Mouse (Mus musculus) gonadal fat pad, adult 2 months (tissue): Measurements from ENCODE around the gene Tspan33. TPM values are rescaled to one million over a fixed set of nuclear protein-coding genes. Genes with fewer than 3 reads are reported as not detected.

Experiments used
- DNase-seq: peaks from one replicate; pipeline ENCODE4 v3.0.0-alpha.2; 2012; ENCODE audit warnings: low read depth
- polyA plus RNA-seq: library from polyadenylated mRNA; depleted of rRNA; stranded (reverse); fragments of >200 nt; gene quantifications from 2 replicates; pipeline ENCODE4 v1.2.3, GENCODE M21; 2012

The Tspan33 gene
- polyA plus RNA-seq, 1 experiment: 3.5 TPM

GRCm38 (mm10) chr6:29697548-29697947 is 3.5 kb downstream of the Tspan33 start:
- no peak for DNase-seq

- DNase-seq: no peak
Measured at GRCm38 (mm10) chr6:29699085-29699745, 5.2 kb downstream of the Tspan33 start.

DNA sequence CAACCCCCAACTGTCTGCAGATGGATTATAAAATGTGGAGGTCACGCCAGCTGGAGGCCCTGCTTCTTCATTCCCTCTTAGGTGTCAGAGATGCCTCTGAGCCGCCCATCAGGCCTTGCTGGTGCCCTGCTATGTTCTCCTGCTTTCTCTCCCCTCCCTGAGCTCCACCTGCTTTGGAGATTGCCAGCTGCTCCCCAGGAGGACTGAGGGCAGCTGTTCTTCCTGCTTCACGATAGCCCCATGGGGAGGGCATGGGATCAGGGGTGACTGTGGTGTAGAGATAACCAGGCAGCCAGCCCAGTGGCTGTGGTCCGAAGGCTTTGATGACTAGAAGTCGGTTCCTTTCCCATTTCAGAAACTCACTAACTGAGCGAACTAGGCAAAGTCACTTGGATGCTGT is 7.0 kb downstream of the Tspan33 start:
- no peak for DNase-seq

DNA sequence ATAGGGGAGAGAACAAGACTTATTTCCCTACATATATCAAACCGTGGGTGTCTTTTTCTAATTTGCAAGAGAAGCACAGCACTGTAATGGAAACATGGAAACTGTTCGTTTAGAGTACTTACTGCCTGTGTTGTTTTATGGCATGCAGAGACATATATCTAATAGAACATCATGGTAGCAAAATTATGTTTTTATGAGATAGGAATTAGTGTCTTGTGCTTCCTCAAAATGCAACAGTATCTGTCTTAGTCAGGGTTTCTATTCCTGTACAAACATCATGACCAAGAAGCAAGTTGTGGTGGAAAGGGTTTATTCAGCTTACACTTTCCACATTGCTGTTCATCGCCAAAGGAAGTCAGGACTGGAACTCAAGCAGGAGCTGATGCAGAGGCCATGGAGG is 8.1 kb downstream of the Tspan33 start:
- DNase-seq: no peak

GRCm38 (mm10) chr6:29704143-29704542 is 10.1 kb downstream of the Tspan33 start:
- DNase-seq: no peak

DNA sequence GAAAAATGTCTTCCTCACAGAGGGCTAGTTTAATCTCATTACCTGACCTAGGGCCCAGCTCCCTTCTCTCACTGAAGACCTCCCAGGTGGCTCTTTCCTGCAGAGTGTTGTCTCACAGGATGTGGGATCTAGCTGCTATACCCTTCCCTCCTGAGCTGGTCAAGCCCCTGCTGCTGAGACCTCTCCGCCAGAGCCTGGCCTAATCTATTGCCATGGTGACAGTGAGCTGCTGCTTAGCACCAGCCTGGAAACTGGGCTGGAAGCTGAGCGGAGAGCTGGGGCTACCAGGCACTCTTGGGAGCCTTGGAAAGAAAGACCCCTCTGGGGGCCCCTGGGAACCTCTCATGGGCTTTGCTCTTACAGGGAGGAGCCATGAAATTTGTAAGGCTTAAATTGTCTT is 13.9 kb downstream of the Tspan33 start:
- no peak for DNase-seq

GRCm38 (mm10) chr6:29711318-29711717 is 17.3 kb downstream of the Tspan33 start:
- DNase-seq: no peak

- DNase-seq: no peak
Measured at GRCm38 (mm10) chr6:29712011-29712584, 18.1 kb downstream of the Tspan33 start.

- DNase-seq: peak; percentile 95
Measured at GRCm38 (mm10) chr6:29716624-29717365, 22.8 kb downstream of the Tspan33 start.

- no peak for DNase-seq
Measured at GRCm38 (mm10) chr6:29717541-29717940, 23.5 kb downstream of the Tspan33 start.

DNA sequence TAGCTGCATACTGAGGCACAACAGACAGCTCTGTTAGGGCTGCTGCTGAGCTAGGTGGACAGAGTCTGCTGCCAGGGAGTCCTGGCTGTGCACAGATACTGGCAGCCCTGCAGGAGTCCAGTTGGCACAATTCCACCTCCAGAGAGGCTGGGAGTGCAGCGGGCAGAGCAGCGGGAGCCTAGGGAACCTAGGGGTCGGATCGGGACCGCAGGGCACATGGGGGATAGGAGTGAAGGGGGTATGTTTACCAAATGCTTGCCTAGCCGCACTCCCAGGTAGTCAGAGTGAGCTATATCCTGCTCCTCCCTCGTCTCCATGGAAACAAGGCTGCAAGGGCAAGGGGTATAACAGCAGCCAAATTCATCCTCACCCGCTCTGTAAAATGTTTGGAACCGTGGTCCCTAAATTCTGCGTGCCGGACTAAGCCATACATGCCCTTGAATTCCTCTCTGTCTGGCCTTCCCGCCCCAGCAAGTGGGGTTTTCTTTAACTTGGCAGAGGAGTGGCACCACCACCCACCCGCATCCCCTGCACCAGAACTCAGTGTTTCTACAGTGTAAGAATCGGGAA is 24.0 kb downstream of the Tspan33 start:
- DNase-seq: no peak

GRCm38 (mm10) chr6:29718894-29719329 is 24.9 kb downstream of the Tspan33 start:
- no peak for DNase-seq

DNA sequence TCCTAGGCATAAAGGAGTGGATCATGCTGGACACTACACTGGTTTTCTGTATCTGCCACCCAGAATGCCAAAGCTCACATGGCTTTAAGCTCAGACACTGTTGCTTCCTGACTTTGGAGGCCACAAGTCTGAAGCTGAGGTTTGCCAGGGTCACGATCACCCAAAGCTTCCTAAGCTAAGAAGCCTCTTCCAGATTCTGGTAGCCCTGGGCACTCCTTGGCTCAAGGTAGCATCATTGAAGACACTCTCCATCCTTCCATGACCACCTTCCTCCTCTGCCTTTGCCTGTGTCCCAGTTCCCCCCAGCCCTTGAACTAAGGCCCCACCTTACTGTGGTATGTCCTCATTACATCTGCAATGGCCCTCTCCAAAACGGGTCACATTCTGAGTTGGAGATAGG is 27.9 kb downstream of the Tspan33 start:
- DNase-seq: no peak

DNA sequence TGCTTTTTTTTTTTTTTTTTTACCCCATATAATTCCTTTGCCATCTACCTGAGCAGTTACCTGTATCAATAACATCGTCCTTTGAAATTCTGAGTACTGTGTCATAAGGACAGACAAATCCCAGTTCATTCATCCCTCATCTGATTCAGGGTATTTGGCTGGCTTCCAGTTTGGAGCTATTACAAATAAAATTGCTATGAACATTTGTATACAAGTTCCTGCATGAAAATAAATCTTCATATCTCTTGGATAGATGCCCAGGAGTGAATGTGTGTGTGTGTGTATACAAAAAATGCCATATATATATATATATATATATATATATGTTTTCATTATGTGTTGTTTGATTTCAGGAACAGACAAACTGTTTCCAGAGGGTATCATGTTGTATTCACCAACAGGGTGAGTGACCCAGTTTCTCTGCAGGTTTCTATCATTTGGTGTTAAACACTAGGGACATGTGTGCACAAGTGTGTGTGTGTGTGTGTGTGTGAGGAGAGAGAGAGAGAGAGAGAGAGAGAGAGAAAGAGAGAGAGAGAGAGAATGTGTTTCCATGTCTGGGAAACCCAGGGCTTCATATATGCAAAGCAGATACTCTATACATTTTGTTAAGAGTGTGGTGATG is 32.7 kb downstream of the Tspan33 start:
- DNase-seq: no peak

DNA sequence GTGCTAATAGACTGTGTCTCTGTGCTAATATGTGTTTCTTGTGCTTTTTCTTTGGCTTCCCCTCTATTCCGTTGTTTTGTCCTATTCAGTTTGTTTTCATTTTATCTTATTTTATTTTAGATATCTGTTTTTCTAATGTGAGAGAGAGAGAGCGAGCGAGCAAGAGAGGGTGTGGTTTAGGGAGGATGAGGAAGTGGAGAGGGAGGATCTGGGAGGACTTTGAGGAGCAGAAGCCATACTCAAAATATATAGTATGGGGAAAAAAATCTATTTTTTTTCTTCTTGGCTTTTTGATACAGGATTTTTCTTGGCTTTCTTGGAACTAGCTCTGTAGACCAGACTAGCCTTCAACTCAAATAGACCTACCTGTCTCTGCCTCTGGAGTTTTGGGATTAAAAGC is 34.0 kb downstream of the Tspan33 start:
- DNase-seq: no peak

- DNase-seq: no peak
Measured at GRCm38 (mm10) chr6:29729491-29729890, 35.5 kb downstream of the Tspan33 start.

GRCm38 (mm10) chr6:29735336-29735688 is 41.3 kb downstream of the Tspan33 start, which contains the start of gene Smo:
Gene Smo, plus strand, starts transcription at chr6:29735503.
- DNase-seq: no peak

- no peak for DNase-seq
Measured at GRCm38 (mm10) chr6:29735689-29736451, 41.8 kb downstream of the Tspan33 start.

GRCm38 (mm10) chr6:29736610-29737458 is 42.8 kb downstream of the Tspan33 start:
- no peak for DNase-seq

DNA sequence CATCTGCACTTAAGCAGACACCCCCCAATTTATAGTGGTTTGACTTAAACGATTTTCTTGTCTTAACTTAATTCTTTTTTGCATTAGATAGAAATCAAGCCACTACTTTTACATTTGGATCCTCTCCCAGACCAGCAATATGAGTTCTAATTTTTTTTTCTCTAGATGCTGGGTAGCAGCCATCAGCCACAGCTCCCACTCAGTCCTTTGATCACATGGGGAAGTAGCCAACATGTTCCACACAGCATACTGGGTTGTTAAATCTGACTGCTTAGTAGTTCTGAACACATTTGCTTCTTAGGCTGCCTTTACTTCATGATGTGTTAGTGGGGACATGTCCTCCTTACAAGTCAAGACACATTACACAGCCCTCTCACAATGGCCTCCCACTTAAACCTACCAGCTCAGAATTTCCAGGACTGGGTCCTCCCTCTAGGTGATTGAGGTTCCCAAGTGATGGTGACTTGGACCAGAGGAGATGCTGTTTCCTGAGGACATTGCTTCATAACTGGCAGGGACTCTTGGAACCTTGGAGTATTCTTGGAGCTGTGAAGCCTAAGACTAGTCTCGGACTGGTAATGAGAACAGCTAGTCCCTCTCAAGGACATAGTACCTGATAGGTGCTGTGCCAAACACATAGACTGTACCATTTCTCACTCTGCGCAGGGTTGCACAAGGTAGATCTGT is 57.6 kb downstream of the Tspan33 start:
- DNase-seq: peak; percentile 96
